Mouse (Mus musculus): ENCODE data around the gene Slx4. TPM values are rescaled to one million over a fixed set of nuclear protein-coding genes. Genes with fewer than 3 reads are reported as not detected.
"Not testable (repeated sequence)": the region's sequence is repeated elsewhere in the genome, so short reads cannot be mapped to it uniquely, and the experiment has no call there.

The Slx4 gene
- total and polyA plus RNA-seq, 2 experiments from 2014 or later: 15.1 to 35.9 TPM

- Histone ChIP-seq H3K27me3 (ENCODE audit: insufficient read depth, low read length) (no peaks in the 10 kb centered on the region), H3K4me3 (ENCODE audit: low read length) (no peak overlapping the region), H3K4me1 (ENCODE audit: insufficient read depth, low read length) (no peaks in the 10 kb centered on the region), H3K36me3 (ENCODE audit: insufficient read depth, low read length) (peaks cover 29% of the 10 kb centered on the region), H3K9me3 (ENCODE audit: low read length) (no peaks in the 10 kb centered on the region), H3K27ac (no peak overlapping the region), H3K4me2 (ENCODE audit: low read depth, low read length) (no peak overlapping the region), H3K9ac (replicated peaks; ENCODE audit: low read length) (no peak overlapping the region)
- no peak for ATAC-seq
- 93% methylated on average over 7 of the region's 7 CpGs for WGBS
- no peak for DNase-seq (ENCODE audit: low spot score)
- TF ChIP-seq CTCF (IDR thresholded peaks at IDR 0.05; ENCODE audit: low read depth): no peak
Observed at GRCm38 (mm10) chr16:3975658-3976057, 27.9 kb downstream of the Slx4 start.

DNA sequence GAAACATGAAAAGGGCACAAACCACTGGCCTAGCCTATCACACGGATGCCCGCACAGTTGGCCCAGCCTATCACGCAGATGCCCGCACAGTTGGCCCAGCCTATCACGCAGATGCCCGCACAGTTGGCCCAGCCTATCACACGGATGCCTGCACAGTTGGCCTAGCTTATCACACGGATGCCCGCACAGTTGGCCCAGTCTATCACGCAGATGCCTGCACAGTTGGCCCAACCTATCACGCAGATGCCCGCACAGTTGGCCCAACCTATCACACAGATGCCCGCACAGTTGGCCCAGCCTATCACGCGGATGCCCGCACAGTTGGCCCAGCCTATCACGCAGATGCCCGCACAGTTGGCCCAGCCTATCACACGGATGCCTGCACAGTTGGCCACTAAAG lies 29.1 kb downstream of the Slx4 start:
- peak; percentile 72 for DNase-seq (ENCODE audit: low spot score)
- WGBS: 70% methylated on average over 19 of the region's 19 CpGs
- not testable (repeated sequence) for H3K9me3 ChIP-seq (ENCODE audit: low read length)

GRCm38 (mm10) chr16:3965534-3965933 lies 38.0 kb downstream of the Slx4 start:
- no peak overlapping the region for H3K9ac ChIP-seq (replicated peaks; ENCODE audit: low read length)
- H3K4me1 ChIP-seq (ENCODE audit: insufficient read depth, low read length): no peaks in the 10 kb centered on the region
- DNase-seq (ENCODE audit: low spot score) (no peak), ATAC-seq (no peak)
- H3K4me2 ChIP-seq (ENCODE audit: low read depth, low read length): no peak overlapping the region
- H3K27me3 ChIP-seq (ENCODE audit: insufficient read depth, low read length): no peaks in the 10 kb centered on the region
- H3K4me3 ChIP-seq (ENCODE audit: low read length): no peak overlapping the region
- H3K9me3 ChIP-seq (ENCODE audit: low read length): no peaks in the 10 kb centered on the region
- no peaks in the 10 kb centered on the region for H3K36me3 ChIP-seq (ENCODE audit: insufficient read depth, low read length)
- H3K27ac ChIP-seq: no peak overlapping the region
- 82% methylated on average over 3 of the region's 3 CpGs for WGBS
- TF ChIP-seq CTCF (IDR thresholded peaks at IDR 0.05; ENCODE audit: low read depth): no peak

More for the DNA sequence above, 29.1 kb downstream of the Slx4 start:
- ATAC-seq; H3K4me1 ChIP-seq (ENCODE audit: insufficient read depth, low read length); H3K9ac ChIP-seq (replicated peaks; ENCODE audit: low read length); H3K4me2 ChIP-seq (ENCODE audit: low read depth, low read length); H3K4me3 ChIP-seq (ENCODE audit: low read length); H3K27me3 ChIP-seq (ENCODE audit: insufficient read depth, low read length); H3K27ac ChIP-seq: not testable (repeated sequence)
- peaks cover 17% of the 10 kb centered on the region for H3K36me3 ChIP-seq (ENCODE audit: insufficient read depth, low read length)

- no peaks in the 10 kb centered on the region for H3K9me3 ChIP-seq (ENCODE audit: low read length)
- H3K36me3 ChIP-seq (ENCODE audit: insufficient read depth, low read length): no peaks in the 10 kb centered on the region
- no peak overlapping the region for H3K27ac ChIP-seq
- no peak for DNase-seq (ENCODE audit: low spot score)
- H3K4me1 ChIP-seq (ENCODE audit: insufficient read depth, low read length): no peaks in the 10 kb centered on the region
- no peak for TF ChIP-seq CTCF (IDR thresholded peaks at IDR 0.05; ENCODE audit: low read depth)
- H3K27me3 ChIP-seq (ENCODE audit: insufficient read depth, low read length): no peaks in the 10 kb centered on the region
- ATAC-seq: no peak
- H3K4me2 ChIP-seq (ENCODE audit: low read depth, low read length): no peak overlapping the region
- WGBS: 77% methylated on average over 10 of the region's 10 CpGs
- H3K9ac ChIP-seq (replicated peaks; ENCODE audit: low read length): no peak overlapping the region
- no peak overlapping the region for H3K4me3 ChIP-seq (ENCODE audit: low read length)
Observed at GRCm38 (mm10) chr16:3964990-3965389, 38.6 kb downstream of the Slx4 start.

GRCm38 (mm10) chr16:3959261-3959660 lies 44.3 kb downstream of the Slx4 start:
- DNase-seq (ENCODE audit: low spot score) (no peak), ATAC-seq (no peak)
- no peak for TF ChIP-seq CTCF (IDR thresholded peaks at IDR 0.05; ENCODE audit: low read depth)
- no peaks in the 10 kb centered on the region for H3K36me3 ChIP-seq (ENCODE audit: insufficient read depth, low read length)
- H3K9ac ChIP-seq (replicated peaks; ENCODE audit: low read length): no peak overlapping the region
- no peaks in the 10 kb centered on the region for H3K27me3 ChIP-seq (ENCODE audit: insufficient read depth, low read length)
- 79% methylated on average over 2 of the region's 2 CpGs for WGBS
- H3K4me2 ChIP-seq (ENCODE audit: low read depth, low read length): no peak overlapping the region
- H3K27ac ChIP-seq: no peak overlapping the region
- no peaks in the 10 kb centered on the region for H3K4me1 ChIP-seq (ENCODE audit: insufficient read depth, low read length)
- no peaks in the 10 kb centered on the region for H3K9me3 ChIP-seq (ENCODE audit: low read length)
- H3K4me3 ChIP-seq (ENCODE audit: low read length): no peak overlapping the region

DNA sequence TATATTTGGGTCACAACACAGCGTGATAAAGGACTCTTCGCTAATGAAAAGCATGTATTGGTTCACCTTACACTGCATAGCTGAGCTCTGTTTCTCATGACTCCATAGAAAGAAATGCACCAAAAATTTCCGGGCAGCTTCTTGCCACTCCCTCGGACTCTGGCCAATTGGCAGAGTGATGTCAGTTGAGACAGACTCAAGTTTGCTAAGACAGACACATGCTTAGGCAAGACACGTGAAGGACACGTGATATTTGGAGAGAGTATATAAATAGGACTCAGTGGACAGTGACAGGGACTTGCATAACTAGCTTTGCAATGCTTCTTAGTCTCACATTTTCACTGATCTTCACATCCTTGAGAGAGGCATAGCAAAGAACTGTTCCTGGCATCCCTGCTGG lies 47.2 kb downstream of the Slx4 start:
- Histone ChIP-seq H3K4me3 (ENCODE audit: low read length) (no peak overlapping the region), H3K27me3 (ENCODE audit: insufficient read depth, low read length) (no peaks in the 10 kb centered on the region), H3K4me2 (ENCODE audit: low read depth, low read length) (no peak overlapping the region), H3K9me3 (ENCODE audit: low read length) (no peaks in the 10 kb centered on the region), H3K4me1 (ENCODE audit: insufficient read depth, low read length) (no peaks in the 10 kb centered on the region), H3K27ac (no peak overlapping the region), H3K36me3 (ENCODE audit: insufficient read depth, low read length) (no peaks in the 10 kb centered on the region), H3K9ac (replicated peaks; ENCODE audit: low read length) (no peak overlapping the region)
- TF ChIP-seq CTCF (IDR thresholded peaks at IDR 0.05; ENCODE audit: low read depth): no peak
- WGBS: 85% methylated on average over 6 of the region's 6 CpGs
- ATAC-seq: no peak
- no peak for DNase-seq (ENCODE audit: low spot score)

DNA sequence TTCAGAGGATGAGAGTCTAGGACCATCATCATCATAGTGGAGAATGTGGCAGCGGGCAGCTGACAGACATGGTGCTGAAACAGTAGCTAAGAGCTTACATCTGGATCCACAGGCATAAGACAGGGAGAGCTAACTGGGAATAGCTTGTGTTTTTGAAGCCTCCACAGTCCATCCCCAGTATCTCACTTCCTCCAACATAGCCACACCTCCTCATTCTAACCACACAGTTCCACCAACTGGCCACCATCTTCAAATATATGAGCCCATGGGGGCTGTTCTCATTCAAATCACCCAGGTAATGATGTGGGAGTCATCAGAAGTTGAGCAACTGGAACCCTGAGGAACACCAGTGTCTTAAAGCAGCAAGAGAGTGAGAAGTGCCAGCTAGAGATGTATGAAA lies 52.4 kb downstream of the Slx4 start:
- H3K9ac ChIP-seq (replicated peaks; ENCODE audit: low read length): no peak overlapping the region
- ATAC-seq: no peak
- H3K4me3 ChIP-seq (ENCODE audit: low read length): no peak overlapping the region
- no peaks in the 10 kb centered on the region for H3K4me1 ChIP-seq (ENCODE audit: insufficient read depth, low read length)
- no peaks in the 10 kb centered on the region for H3K27me3 ChIP-seq (ENCODE audit: insufficient read depth, low read length)
- DNase-seq (ENCODE audit: low spot score): no peak
- WGBS: 88% methylated on average over 1 of the region's 1 CpGs
- no peak overlapping the region for H3K27ac ChIP-seq
- H3K9me3 ChIP-seq (ENCODE audit: low read length): no peaks in the 10 kb centered on the region
- TF ChIP-seq CTCF (IDR thresholded peaks at IDR 0.05; ENCODE audit: low read depth): no peak
- no peaks in the 10 kb centered on the region for H3K36me3 ChIP-seq (ENCODE audit: insufficient read depth, low read length)
- no peak overlapping the region for H3K4me2 ChIP-seq (ENCODE audit: low read depth, low read length)

All from hindbrain, postnatal 0 days (tissue).